ENCODE assay signal across 1 mouse cellular context in the genomic region with DNA sequence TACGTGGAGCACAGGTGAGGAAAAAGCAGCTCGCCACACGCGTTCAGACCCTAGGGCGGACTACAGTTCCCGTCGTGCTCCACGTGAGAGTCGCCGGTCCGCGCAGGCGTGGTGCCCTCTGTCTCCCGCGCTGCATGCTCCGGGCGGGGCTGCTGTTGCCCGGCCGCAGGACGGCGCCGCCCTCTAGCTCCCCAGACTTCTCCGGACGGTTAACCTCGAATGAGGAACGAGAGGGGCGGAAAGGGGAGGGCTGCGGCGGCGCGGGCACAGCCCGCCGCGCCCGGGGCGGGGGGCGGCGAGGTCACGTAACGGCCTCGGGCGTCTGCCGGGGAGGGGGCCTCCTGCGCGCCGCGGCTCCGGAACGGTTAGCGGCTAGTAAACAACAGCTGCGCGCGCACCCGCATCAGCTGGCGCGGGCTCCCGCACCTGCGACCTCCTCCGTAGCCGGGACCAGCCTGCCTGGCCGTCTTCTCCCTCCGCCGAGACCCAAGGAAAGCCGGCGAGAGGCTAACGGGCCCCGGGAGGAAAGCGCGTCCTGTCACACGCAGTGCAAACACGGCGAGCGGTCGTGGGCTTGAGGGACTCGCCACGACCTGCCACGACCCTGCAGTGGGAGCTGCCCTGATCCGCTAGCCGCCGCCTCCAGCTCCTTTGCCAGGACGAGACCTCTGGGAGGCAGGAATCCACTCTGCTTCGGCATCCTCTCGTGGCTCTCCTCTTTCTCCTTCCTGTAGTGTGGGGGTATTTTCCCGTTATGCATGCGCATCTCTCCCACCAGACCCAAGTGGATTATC.
TF ChIP-seq lines count a peak whose summit lies in the region.

Slc12a6 (plus strand) TSS at position 378 of the 794 bp plus-strand sequence.

TF ChIP-seq in CH12.LX, 34 proteins besides CTCF, POLR2A, EP300 and RAD21 (continued from another document):
- no peak; the same call in 1 of the 2 replicates for TF ChIP-seq NELFE (IDR thresholded peaks at IDR 0.05; ENCODE audit: low read depth, low read length)
- 0 out of 2 replicates have a peak, but pooled peaks have one; percentile 15 for TF ChIP-seq IRF4 (IDR thresholded peaks at IDR 0.05; ENCODE audit: low read depth, low read length)
- peak; percentile 80 for TF ChIP-seq MAX (IDR thresholded peaks at IDR 0.05; ENCODE audit: low read length)
- TF ChIP-seq ZMIZ1 (IDR thresholded peaks at IDR 0.05; ENCODE audit: low read depth, low read length), result peak; percentile 40; the same call in 1 of the 2 replicates
- TF ChIP-seq ZKSCAN1 (IDR thresholded peaks at IDR 0.05; ENCODE audit: borderline replicate concordance, low read depth, low read length), result no peak
- no peak for TF ChIP-seq MAFK (IDR thresholded peaks at IDR 0.05; ENCODE audit: insufficient replicate concordance, low read length)
- no peak; the same call in 1 of the 2 replicates for TF ChIP-seq USF1 (IDR thresholded peaks at IDR 0.05; ENCODE audit: low read depth, low read length)
- peak; percentile 32; the same call in 1 of the 2 replicates for TF ChIP-seq BHLHE40 (IDR thresholded peaks at IDR 0.05; ENCODE audit: low read depth, low read length)
- TF ChIP-seq MAZ (IDR thresholded peaks at IDR 0.05; ENCODE audit: low read depth, low read length), result peak; percentile 92
- no peak for TF ChIP-seq JUN (IDR thresholded peaks at IDR 0.05; ENCODE audit: insufficient read depth, low read depth, low read length)
- 0 out of 2 replicates have a peak, but pooled peaks have one; percentile 5 for TF ChIP-seq CHD2 (IDR thresholded peaks at IDR 0.05; ENCODE audit: low read length)
- TF ChIP-seq PAX5 (IDR thresholded peaks at IDR 0.05; ENCODE audit: low read length), result no peak
- peak; percentile 67; the same call in 1 of the 2 replicates for TF ChIP-seq E2F4 (IDR thresholded peaks at IDR 0.05; ENCODE audit: insufficient replicate concordance, low read depth, low read length)
- no peak for TF ChIP-seq TBP (conservative IDR thresholded peaks at IDR 0.05; ENCODE audit: low read depth, low read length)
- TF ChIP-seq MEF2A (IDR thresholded peaks at IDR 0.05; ENCODE audit: borderline replicate concordance, low read depth, low read length), result peak; percentile 24; the same call in 1 of the 2 replicates
- peak; percentile 24; the same call in 1 of the 2 replicates for TF ChIP-seq GABPA (IDR thresholded peaks at IDR 0.05; ENCODE audit: insufficient replicate concordance, low read depth, low read length)
- no peak for TF ChIP-seq USF2 (conservative IDR thresholded peaks at IDR 0.05; ENCODE audit: low read depth, low read length)
- TF ChIP-seq MYC (IDR thresholded peaks at IDR 0.05; ENCODE audit: low read depth, low read length), result peak; percentile 88; the same call in 1 of the 2 replicates
- peak; percentile 89 for TF ChIP-seq NRF1 (IDR thresholded peaks at IDR 0.05; ENCODE audit: low read depth, low read length)
- no peak for TF ChIP-seq ZNF384 (IDR thresholded peaks at IDR 0.05; ENCODE audit: low read depth, low read length)
- TF ChIP-seq ETS1 (conservative IDR thresholded peaks at IDR 0.05; ENCODE audit: low read depth, low read length), result 0 out of 2 replicates have a peak, but pooled peaks have one; percentile 13
- TF ChIP-seq TCF12 (IDR thresholded peaks at IDR 0.05; ENCODE audit: low read depth, low read length), result peak; percentile 54; the same call in 1 of the 2 replicates
- TF ChIP-seq RCOR1 (conservative IDR thresholded peaks at IDR 0.05; ENCODE audit: low read depth, low read length), result no peak
- peak; percentile 96 for TF ChIP-seq POLR2AphosphoS2 (IDR thresholded peaks at IDR 0.05; ENCODE audit: low read depth, low read length)
- peak; percentile 86 for TF ChIP-seq MXI1 (IDR thresholded peaks at IDR 0.05; ENCODE audit: low read depth, low read length)
- peak; percentile 69; the same call in 1 of the 2 replicates for TF ChIP-seq ELF1 (IDR thresholded peaks at IDR 0.05; ENCODE audit: low read depth, low read length)
- TF ChIP-seq SIN3A (IDR thresholded peaks at IDR 0.05; ENCODE audit: low read length), result peak; percentile 20
- TF ChIP-seq SMC3 (IDR thresholded peaks at IDR 0.05; ENCODE audit: low read depth, low read length), result no peak
